Mouse (Mus musculus) megakaryocyte progenitor cell, adult 5-6 weeks (primary cell): ENCODE data around the gene Gm43064. TPM values are rescaled to one million over a fixed set of nuclear protein-coding genes. Genes with fewer than 3 reads are reported as not detected.
"Not testable (repeated sequence)": the region's sequence is repeated elsewhere in the genome, so short reads cannot be mapped to it uniquely, and the experiment has no call there.

ENCODE experiments used
- ATAC-seq: replicated peaks from 2 replicates; pipeline ENCODE4 v1.8.0; 2016; ENCODE audit warnings: mild to moderate bottlenecking, moderate TSS enrichment, inconsistent platforms; ENCODE audit not compliant: poor library complexity
- total RNA-seq, 2 experiments: library from RNA; stranded (forward) in 1 of 2; stranded (reverse) in 1 of 2; fragments of 157-497, 149-512 nt in 1 of 2; fragments of 200-1000 nt in 1 of 2; gene quantifications; 2 replicates each; pipeline versions ENCODE4 v1.2.3 to v1.2.4; 2015 to 2017

Gm43064 gene
- total RNA-seq, 2 experiments from 2014 or later = 0.64 TPM; not detected in 1

GRCm38 (mm10) chr3:103796389-103796788, 13.0 kb upstream of the Gm43064 start:
- no peak for ATAC-seq

DNA sequence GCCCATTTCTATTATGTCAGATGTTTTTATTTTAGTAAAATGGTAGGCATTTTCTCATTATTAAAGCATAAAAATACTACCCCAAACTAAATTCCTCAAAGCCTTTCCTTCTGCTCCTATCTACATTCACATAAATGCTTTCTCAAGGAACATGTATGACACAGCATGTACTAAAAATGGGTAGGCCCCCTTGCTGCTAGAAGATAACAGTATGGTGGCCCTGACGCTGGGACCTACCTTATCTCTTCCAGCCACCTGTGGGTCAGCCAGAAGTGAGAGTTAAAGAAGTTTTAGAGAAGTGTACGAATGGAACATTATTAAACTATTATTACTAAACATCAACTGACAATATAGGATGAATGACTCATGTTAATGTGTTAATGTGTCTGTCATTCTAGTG, 9.9 kb upstream of the Gm43064 start:
- peak; percentile 78 for ATAC-seq

- peak; percentile 63 for ATAC-seq
Observed at GRCm38 (mm10) chr3:103801631-103802531, 7.5 kb upstream of the Gm43064 start.

DNA sequence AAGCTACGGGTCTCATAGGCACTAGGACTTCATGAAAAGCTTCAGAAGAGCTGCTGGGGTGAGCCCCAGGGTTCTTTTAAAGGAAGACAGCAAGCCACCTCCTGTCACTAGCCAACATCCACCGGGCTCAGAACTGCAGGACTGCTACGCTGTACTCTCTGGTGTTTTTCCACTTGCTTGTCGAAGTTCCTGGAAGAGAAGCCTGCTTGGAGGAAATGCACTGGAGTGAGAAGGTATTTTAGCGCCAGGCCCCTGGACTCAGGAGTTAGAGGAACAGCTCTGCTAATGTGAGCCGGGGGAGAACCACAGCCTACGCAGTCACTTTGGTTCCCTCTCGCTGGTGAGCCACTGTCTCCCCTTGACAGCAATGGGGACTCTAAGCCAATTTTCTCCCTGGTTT, 6.5 kb upstream of the Gm43064 start:
- no peak for ATAC-seq

DNA sequence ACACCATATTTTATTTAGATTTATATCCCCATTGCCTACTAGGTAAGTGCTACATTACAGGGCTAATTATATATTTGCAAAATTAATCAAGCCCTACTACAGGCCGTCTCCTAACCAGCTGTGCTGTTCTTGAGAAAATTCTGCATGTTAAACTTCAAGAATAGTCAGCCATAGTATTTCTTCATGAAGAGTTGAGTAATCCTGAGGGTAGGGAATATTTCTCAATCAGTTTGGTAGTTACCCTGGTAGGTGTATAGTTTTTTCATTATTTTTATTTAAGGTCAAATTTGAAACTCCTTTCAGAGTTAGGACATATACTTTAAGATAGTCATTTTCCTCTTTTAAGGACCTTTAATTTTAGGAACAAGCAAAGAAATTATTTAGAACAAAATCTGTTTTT, 3.7 kb upstream of the Gm43064 start:
- no peak for ATAC-seq

DNA sequence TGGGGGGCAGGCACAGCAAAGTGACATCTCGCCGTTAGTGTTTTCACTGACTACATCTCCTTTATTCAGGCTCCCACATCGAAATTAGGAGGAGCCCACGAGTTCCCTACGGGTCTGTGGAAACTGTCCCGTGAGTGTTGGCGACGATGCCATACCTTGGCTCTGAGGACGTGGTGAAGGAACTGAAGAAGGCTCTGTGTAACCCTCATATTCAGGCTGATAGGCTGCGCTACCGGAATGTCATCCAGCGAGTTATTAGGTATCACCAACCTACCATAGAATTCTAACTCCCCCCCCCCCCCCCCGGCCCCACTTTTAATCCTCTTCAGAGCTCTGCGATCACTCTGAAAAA, 402 bp downstream of the Gm43064 start:
- peak; percentile 34 for ATAC-seq

DNA sequence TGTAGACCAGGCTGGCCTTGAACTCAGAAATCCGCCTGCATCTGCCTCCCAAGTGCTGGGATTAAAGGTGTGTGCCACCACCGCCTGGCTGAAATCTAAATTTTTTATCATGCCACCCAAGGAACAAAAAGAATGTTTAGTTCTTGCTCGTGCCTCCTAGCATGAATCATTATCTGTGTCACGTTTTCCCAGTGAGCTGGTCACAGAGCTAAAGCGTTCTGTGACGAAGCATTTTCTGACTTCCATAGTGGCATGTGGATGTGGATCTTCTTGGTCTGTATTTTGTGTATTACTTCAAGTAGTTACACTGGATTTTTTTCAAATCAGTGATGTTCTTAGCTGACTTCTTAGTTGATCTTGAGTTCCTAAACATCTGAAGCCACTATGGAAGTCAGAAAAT, 1.6 kb downstream of the Gm43064 start:
- ATAC-seq = no peak

DNA sequence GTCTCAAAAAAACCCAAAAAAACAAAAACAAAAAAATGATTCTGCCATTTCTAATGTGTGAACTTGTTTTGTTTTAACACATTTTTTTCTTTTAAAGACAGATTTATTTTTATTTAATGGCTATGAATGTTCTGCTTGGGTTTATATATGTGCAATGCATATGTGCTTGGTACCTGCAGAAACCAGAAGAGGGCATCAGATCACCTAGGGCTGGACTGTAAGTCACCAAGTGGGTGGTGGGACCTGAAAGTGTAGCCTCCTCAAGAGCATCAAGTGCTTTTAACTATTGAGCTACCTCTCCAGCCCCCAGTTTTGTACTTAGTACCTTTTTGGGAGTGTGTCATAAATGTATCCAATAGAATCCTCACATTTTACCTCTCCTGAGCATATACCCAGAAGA, 18.2 kb downstream of the Gm43064 start:
- ATAC-seq = peak; percentile 44; the same call in 1 of the 2 replicates

DNA sequence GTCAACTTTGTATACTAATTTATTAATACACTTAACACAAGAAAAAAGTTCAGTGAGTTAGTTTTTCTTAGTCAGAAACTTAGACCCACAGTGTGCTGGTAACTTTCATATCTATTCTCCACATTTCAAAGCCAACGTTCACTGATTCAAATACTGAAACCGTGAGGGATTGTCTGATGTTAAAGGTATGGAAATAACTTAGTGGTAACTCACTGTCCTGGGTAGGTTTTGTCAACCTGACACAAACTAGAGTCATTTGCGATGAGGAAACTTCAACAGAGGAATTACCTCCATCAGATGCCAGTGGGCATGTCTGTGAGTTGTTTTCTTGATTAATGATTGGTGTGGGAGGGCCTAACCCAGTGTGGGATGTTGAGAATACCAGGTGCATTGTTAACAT, 19.7 kb downstream of the Gm43064 start:
- no peak for ATAC-seq

DNA sequence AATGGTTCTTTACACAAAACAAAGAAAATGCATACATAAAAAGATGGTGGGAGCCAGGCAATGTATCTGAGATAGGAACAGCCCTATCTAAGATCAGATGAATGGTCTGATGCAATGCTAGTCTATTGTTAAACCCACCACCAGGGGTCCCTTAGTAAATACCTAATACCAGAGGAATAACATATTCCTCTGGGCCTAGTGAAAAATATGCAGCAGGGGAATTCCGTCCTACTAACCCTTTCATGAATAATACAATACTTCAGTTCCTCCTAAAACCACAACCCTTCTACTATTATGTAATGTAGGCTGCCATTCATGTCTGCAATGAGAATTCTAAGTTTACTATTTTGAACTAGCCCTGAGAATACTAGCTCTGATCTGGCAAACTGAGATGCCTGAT, 21.3 kb downstream of the Gm43064 start:
- ATAC-seq = peak; percentile 39; the same call in 1 of the 2 replicates

GRCm38 (mm10) chr3:103831146-103831545, 21.8 kb downstream of the Gm43064 start:
- ATAC-seq = no peak

DNA sequence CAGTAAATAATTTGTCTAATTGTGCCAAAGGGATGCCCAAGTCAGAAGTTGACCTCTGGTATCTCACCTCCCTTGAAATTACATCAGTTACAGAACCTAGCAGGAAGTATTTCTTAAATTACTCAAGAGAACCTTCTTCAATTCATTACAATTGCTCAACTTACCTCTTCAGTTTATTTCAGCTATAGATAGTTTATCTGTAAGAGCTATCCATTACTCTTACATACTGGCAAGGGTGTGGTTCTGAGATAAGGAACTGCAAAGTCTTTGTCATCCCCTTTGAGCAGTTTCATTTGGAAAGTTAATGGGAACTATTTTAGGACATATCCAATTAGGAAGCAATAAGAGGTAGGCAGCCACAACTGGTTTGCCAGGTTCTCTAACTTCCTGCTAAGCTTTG, 23.1 kb downstream of the Gm43064 start, which contains the start of gene Bcl2l15:
Bcl2l15 (plus strand) TSS at position 176 of the 400 bp plus-strand sequence.
- peak; percentile 79 for ATAC-seq

- ATAC-seq = no peak
Observed at GRCm38 (mm10) chr3:103834001-103834400, 24.6 kb downstream of the Gm43064 start.

DNA sequence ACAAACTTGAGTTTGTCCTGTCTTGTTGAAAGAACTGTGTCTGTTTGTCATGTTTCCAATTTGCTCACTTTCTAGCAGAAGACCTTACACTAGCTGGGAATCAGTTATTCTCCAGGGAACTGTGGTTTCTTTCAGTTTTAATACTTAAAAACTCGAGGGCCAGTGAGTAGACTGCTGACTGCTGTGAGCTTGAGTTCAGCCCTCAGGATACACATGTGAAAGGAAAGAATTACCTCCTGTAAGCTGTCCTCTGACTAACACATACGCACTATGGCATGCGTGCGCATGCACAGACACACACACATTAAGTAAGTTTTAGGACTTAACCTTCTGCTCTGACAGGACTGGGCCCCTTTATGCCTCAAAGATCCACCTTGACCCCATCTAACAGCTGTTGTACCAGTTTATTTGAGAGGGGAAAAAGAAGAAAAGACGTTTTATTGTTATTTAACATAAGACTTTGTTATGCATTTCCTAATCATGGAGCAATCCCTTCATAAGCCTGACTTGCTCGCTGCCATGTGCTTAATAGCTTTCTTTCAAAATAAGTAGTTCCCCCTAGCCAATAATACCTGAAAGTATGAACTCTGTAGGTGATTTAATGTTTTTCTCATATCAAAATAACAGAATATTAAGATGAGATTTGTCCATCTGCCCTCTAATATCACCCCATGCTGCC, 26.0 kb downstream of the Gm43064 start:
- no peak for ATAC-seq

DNA sequence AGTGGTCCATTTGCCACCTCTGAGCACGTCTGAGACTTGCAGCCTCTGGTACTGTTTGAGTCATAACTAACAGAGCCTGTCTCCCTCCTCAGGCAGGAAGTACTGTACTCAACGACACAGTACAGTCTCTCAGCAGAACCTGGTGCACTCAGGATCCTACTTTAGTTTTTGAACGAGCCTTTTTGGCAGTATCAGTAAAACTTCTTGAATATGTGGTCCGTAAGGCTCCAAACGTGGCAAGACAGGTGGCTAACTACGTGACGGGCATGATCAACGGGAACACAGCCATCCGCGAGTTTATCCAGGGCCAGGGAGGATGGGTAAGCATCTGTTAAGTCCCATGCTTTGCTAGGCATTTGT, 26.6 kb downstream of the Gm43064 start:
- ATAC-seq = no peak

DNA sequence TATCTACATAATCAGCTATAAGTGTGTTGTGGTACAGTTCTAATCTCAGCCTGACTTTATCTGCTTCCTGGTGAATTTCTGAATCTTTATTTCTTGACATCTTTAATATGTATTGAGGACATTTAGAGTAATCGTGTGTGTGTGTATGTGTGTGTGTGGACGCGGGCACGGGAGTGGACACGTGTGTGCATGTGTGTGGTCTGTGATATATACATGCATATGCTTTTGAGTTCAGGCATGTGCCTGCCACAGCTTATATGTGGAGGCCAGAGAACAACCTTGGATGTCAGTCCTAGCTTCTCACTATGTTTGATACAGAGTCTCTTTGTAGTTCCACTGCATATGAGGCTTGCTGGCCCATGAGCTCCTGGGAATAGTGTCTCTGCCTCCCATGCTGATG, 27.1 kb downstream of the Gm43064 start:
- ATAC-seq = no peak

GRCm38 (mm10) chr3:103839711-103840110, 30.3 kb downstream of the Gm43064 start:
- ATAC-seq = no peak

DNA sequence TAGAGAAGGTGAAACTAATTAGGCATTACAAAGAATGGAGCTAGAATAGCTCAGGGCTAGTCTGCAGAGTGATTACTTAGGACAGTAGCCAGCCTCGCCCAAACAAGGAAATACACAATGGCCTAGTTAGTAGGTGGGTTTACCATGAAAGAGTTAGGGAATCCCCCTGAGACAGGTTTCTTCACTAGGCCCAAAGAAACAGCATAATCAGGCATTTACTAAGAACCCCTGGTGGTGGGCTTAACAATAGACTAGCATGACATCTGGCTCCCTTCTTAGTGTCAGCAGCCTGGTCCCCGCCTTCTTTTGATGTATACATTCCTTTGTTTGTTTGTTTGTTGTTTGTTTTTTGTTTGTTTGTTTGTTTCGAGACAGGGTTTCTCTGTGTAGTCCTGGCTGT, 30.8 kb downstream of the Gm43064 start:
- not testable (repeated sequence) for ATAC-seq

GRCm38 (mm10) chr3:103840946-103841345, 31.6 kb downstream of the Gm43064 start:
- ATAC-seq = not testable (repeated sequence)

GRCm38 (mm10) chr3:103850644-103851363, 41.4 kb downstream of the Gm43064 start:
- ATAC-seq = peak; percentile 40; the same call in 1 of the 2 replicates

DNA sequence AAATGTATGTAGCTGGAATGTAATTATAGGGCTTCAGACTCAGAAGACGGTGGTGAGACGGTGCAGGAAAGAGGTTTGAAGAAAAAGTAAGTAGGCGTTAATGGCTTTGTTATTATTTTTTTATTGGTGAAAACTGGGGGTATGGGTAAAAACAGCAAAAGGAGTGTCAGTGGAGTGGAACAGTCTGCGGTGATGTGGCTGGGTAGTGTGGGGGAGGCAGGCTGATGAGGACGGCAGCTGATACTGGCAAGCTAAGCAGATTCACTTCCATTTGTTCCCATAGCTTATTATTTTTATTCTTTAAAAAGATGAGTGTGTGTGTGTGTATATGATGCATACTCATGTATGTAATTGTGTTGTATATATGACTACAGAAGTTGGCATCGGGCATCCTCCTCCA, 42.1 kb downstream of the Gm43064 start:
- ATAC-seq = no peak

DNA sequence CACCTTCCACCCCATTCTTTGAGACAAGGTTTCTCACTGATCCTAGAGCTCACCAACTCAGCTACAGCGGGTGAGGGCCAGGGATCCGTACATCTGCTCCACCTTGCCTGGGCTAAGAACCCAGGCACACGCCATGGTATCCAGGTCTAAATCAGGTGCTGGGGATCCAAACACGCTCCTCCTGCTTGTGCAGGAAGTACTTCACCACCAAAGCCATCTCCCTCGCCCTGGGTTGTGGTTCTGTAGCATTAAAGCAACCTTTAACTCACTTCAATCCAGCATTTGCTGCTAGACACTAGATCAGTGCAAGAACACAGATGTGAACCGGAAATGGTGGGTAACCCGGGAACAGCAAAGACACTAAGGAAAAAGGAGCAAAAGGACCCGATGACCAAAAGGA, 42.5 kb downstream of the Gm43064 start:
- ATAC-seq = no peak
